Mouse (Mus musculus): ENCODE measurements around the gene Sf3a1.

The Sf3a1 gene

GRCm38 (mm10) chr11:4187318-4187700, 27.2 kb downstream of the Sf3a1 start:
- DNase-seq, result peak; percentile 32 to 46

GRCm38 (mm10) chr11:4189182-4189581, 29.0 kb downstream of the Sf3a1 start:
- no peak for DNase-seq

- no peak for DNase-seq
Measured at GRCm38 (mm10) chr11:4190677-4191076, 30.5 kb downstream of the Sf3a1 start.

- no peak for DNase-seq
Measured at GRCm38 (mm10) chr11:4192757-4193156, 32.6 kb downstream of the Sf3a1 start.

GRCm38 (mm10) chr11:4193420-4193819, 33.3 kb downstream of the Sf3a1 start:
- no peak for DNase-seq

GRCm38 (mm10) chr11:4195597-4196031, 35.5 kb downstream of the Sf3a1 start:
- DNase-seq, result no peak

GRCm38 (mm10) chr11:4196636-4197035, 36.5 kb downstream of the Sf3a1 start:
- DNase-seq, result no peak

GRCm38 (mm10) chr11:4197691-4198090, 37.5 kb downstream of the Sf3a1 start:
- no peak for DNase-seq

- peak; percentile 20 to 39 for DNase-seq
Measured at GRCm38 (mm10) chr11:4201981-4202700, 42.0 kb downstream of the Sf3a1 start.

GRCm38 (mm10) chr11:4202995-4203704, 43.0 kb downstream of the Sf3a1 start:
- DNase-seq, result no peak

- no peak for DNase-seq
Measured at GRCm38 (mm10) chr11:4203705-4204074, 43.5 kb downstream of the Sf3a1 start.

- no peak for DNase-seq
Measured at GRCm38 (mm10) chr11:4205097-4205655, 45.0 kb downstream of the Sf3a1 start.

- DNase-seq, result no peak
Measured at GRCm38 (mm10) chr11:4205951-4206350, 45.8 kb downstream of the Sf3a1 start.

GRCm38 (mm10) chr11:4206563-4206962, 46.4 kb downstream of the Sf3a1 start:
- no peak for DNase-seq

GRCm38 (mm10) chr11:4207655-4208054, 47.5 kb downstream of the Sf3a1 start:
- no peak for DNase-seq

GRCm38 (mm10) chr11:4209556-4209955, 49.4 kb downstream of the Sf3a1 start:
- no peak for DNase-seq

GRCm38 (mm10) chr11:4210786-4211185, 50.6 kb downstream of the Sf3a1 start:
- no peak for DNase-seq

GRCm38 (mm10) chr11:4213107-4213506, 53.0 kb downstream of the Sf3a1 start:
- no peak for DNase-seq

- no peak for DNase-seq
Measured at GRCm38 (mm10) chr11:4214572-4214971, 54.4 kb downstream of the Sf3a1 start.

GRCm38 (mm10) chr11:4215061-4215460, 54.9 kb downstream of the Sf3a1 start:
- DNase-seq, result no peak

GRCm38 (mm10) chr11:4216248-4217000, 56.3 kb downstream of the Sf3a1 start:
- no peak for DNase-seq

- DNase-seq, result peak; percentile 56 to 59
Measured at GRCm38 (mm10) chr11:4217914-4218629, 57.9 kb downstream of the Sf3a1 start, which contains the start of gene Castor1. TSS of gene Castor1 (plus strand) at chr11:4218225.

GRCm38 (mm10) chr11:4218637-4219036, 58.5 kb downstream of the Sf3a1 start:
- peak; percentile 19 to 28 for DNase-seq
